Comparison of ENCODE assay signal across 10 mouse cellular contexts in the genomic region with DNA sequence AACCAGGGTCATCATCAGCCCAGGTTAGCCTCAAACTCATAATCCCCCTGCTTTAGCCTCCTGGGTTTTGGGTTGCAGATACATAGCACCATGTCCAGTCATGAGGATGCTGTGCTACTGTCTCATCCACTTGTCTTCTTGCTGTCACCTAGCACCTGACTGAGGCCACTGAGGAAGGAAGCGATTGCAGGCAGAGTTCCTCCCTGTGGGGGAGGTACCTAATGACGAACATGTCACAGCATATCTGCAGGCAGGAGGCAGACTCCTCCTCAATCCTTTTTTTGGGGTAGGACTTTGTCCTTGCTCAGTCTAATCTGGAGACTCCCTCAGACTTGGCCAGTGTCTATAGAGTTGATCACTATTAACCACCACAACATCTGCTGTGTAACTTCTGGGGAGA.
"Had no signal": no experiment of that assay in that cellular context is flagged by ENCODE, and none has a peak within 500 bp of the region (broad histone marks: within the 10 kb centered on the region; RNA-seq: fewer than 3 reads in every experiment).

No protein-coding gene starts in this region.

- H3K4me3 ChIP-seq: limb, embryonic 15.5 days; midbrain, embryonic 12.5 days had no signal

- H3K27me3 ChIP-seq: limb, embryonic 15.5 days; midbrain, embryonic 12.5 days had no signal

- DNase-seq: kidney, adult 8-10 months; kidney, postnatal 25 days; layer of hippocampus, postnatal 36 days; lung, adult 18-20 months had no signal

- H3K9me3 ChIP-seq: limb, embryonic 15.5 days; midbrain, embryonic 12.5 days had no signal

- H3K27ac ChIP-seq: limb, embryonic 15.5 days; midbrain, embryonic 12.5 days; stomach, postnatal 0 days had no signal

- ATAC-seq: inflammation-experienced regulatory T-cells, adult 6 months; intestine, postnatal 0 days; midbrain, embryonic 16.5 days had no signal

- H3K9ac ChIP-seq: limb, embryonic 15.5 days; midbrain, embryonic 12.5 days had no signal

- H3K4me2 ChIP-seq: limb, embryonic 15.5 days; midbrain, embryonic 12.5 days had no signal
